Mouse (Mus musculus): Measurements from ENCODE around the gene Dusp12. TPM values are rescaled to one million over a fixed set of nuclear protein-coding genes. Genes with fewer than 3 reads are reported as not detected.

Dusp12 gene
- total RNA-seq, 2 experiments from 2014 or later, result 14.4 to 17.9 TPM

- intact Hi-C loops (cut with DNase I), result no loop called here
- DNase-seq (ENCODE audit: low spot score in 2 of 2), result no peak
Measured at GRCm38 (mm10) chr1:170829344-170829743, 56.0 kb downstream of the Dusp12 start.

Other genes starting within 250 kb of the Dusp12 start
- 1 to 10 TPM; 2.5 to 4.0 TPM for gene Olfml2b, start 241.0 kb downstream of the Dusp12 start, total RNA-seq (2021)
- gene Atf6, start 17.8 kb downstream of the Dusp12 start, total RNA-seq (2021), result 10 to 100 TPM; 51.8 to 52.9 TPM
- gene Gm26620, start 475 bp downstream of the Dusp12 start, total RNA-seq (2021), result 1 to 10 TPM in 1 of 2 experiments, under 1 TPM in 1; 0.43 to 1.4 TPM
- under 1 TPM; 0.34 to 0.37 TPM for gene Fcrlb, start 27.4 kb upstream of the Dusp12 start, total RNA-seq (2021)
- not detected for gene Fcrla, start 42.0 kb upstream of the Dusp12 start, total RNA-seq (2021)
- gene Fcgr2b, start 91.0 kb upstream of the Dusp12 start, total RNA-seq (2021), result 1 to 10 TPM; 3.6 to 6.2 TPM
- not detected for gene Fcgr4, start 133.4 kb upstream of the Dusp12 start, total RNA-seq (2021)
- 10 to 100 TPM; 13.8 TPM for gene Fcgr3, start 179.4 kb upstream of the Dusp12 start, total RNA-seq (2021)
- under 1 TPM; 0.34 to 0.43 TPM for gene Cfap126, start 228.4 kb upstream of the Dusp12 start, total RNA-seq (2021)